Mouse (Mus musculus) C2C12 (cell line): ENCODE measurements at regions not wholly inside any gene's neighbourhood (a gene's known extent, or its start where the extent isn't known, plus 50 kb on each side); places are given as distances from the start of the nearest gene placed in this dataset.

Experiments used
- H3K27me3 ChIP-seq: one replicate; pipeline ENCODE4 v1.6.1; 2011; ENCODE audit not compliant: control insufficient read depth, insufficient read depth, insufficient read length
- H3K36me3 ChIP-seq: one replicate; pipeline ENCODE4 v1.6.1; 2011; ENCODE audit not compliant: control insufficient read depth, insufficient read depth
- H3K4me3 ChIP-seq: one replicate; pipeline ENCODE4 v1.5.1; 2011; ENCODE audit warnings: mild to moderate bottlenecking, control low read depth; ENCODE audit not compliant: poor library complexity, insufficient read depth, severe bottlenecking
- H3K79me2 ChIP-seq: one replicate; pipeline ENCODE4 v1.6.1; 2011; ENCODE audit not compliant: control insufficient read depth, insufficient read depth
- H3K79me3 ChIP-seq: one replicate; pipeline ENCODE4 v1.6.1; 2011; ENCODE audit warnings: low read depth, control low read depth
- H3ac ChIP-seq: one replicate; pipeline ENCODE3; 2011; ENCODE audit warnings: low read depth; ENCODE audit not compliant: control insufficient read depth, insufficient read length
- CEBPB ChIP-seq: IDR thresholded peaks from one replicate; pipeline ENCODE4 v1.6.1; 2011; ENCODE audit warnings: low read depth, mild to moderate bottlenecking, control low read depth, moderate library complexity
- CTCF ChIP-seq: IDR thresholded peaks from one replicate; pipeline ENCODE4 v1.5.1; 2011; ENCODE audit not compliant: control insufficient read depth, insufficient read depth, insufficient read length
- FOSL1 ChIP-seq: IDR thresholded peaks from one replicate; pipeline ENCODE4 v1.8.0; 2011; ENCODE audit warnings: mild to moderate bottlenecking, low read length; ENCODE audit not compliant: poor library complexity, insufficient read depth, severe bottlenecking
- MAX ChIP-seq: IDR thresholded peaks from one replicate; pipeline ENCODE4 v1.6.1; 2011; ENCODE audit warnings: mild to moderate bottlenecking, control low read depth
- MYOD1 ChIP-seq: IDR thresholded peaks from one replicate; pipeline ENCODE4 v1.6.1; 2011; ENCODE audit warnings: low read depth; ENCODE audit not compliant: control insufficient read depth, insufficient read length
- MYOG ChIP-seq: IDR thresholded peaks from one replicate; pipeline ENCODE4 v1.6.1; 2011; ENCODE audit not compliant: control insufficient read depth, insufficient read length; ENCODE audit errors: extremely low read depth
- USF1 ChIP-seq: IDR thresholded peaks from one replicate; pipeline ENCODE4 v1.6.1; 2011; ENCODE audit warnings: low read depth, mild to moderate bottlenecking, control low read depth, moderate library complexity

DNA sequence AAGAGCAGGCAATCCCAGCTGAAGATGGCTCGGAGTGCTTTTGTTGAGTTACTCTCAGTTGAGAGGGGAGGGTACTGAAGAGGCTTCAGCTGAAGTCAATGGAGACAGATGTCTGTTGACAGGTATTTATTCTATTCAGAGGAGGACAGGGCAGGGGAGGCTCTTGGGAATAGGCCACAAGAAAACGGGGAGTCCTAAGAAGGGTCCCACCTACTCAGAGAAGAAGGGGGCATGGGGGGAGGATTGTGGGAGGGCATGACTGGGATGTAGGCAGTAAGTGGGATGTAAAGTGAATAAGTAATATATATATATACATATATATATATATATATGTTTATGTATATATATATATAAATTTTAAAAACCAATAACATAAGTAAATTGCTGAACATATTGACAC lies 73.9 kb upstream of the Zdhhc17 start:
- Histone ChIP-seq H3K79me2 (no peaks in the 10 kb centered on the region), H3K79me3 (no peaks in the 10 kb centered on the region), H3ac (no peak overlapping the region), H3K27me3 (no peaks in the 10 kb centered on the region), H3K36me3 (no peaks in the 10 kb centered on the region), H3K4me3 (no peak overlapping the region)
- TF ChIP-seq CTCF = no peak
- no peak for TF ChIP-seq FOSL1
- TF ChIP-seq MYOD1 = no peak
- TF ChIP-seq MYOG = no peak
- no peak for TF ChIP-seq MAX
- no peak for TF ChIP-seq CEBPB
- no peak for TF ChIP-seq USF1

DNA sequence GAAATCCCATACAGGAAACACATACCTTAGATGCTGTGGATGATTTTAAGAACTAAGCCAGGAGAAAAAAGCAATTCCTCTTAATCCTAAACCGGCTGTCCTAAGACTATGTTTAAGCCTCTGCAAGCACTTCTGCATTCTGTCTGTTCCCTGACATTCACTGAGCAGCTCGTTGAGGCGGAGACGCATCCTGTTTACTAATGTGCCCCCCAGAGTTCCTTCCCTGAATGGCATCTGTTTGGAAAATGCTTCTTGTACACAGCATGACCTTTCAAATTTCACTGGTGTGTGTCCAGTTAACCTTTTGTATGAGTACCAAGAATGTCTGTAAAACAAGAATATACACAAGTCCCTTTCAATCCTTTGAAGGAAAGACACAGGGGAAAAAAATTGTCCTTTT lies 73.4 kb upstream of the Zdhhc17 start:
- TF ChIP-seq MYOG (no peak), CEBPB (no peak), CTCF (no peak), USF1 (no peak), FOSL1 (no peak), MAX (no peak), MYOD1 (no peak)
- Histone ChIP-seq H3K36me3 (no peaks in the 10 kb centered on the region), H3K4me3 (no peak overlapping the region), H3ac (no peak overlapping the region), H3K27me3 (no peaks in the 10 kb centered on the region), H3K79me3 (no peaks in the 10 kb centered on the region), H3K79me2 (no peaks in the 10 kb centered on the region)

DNA sequence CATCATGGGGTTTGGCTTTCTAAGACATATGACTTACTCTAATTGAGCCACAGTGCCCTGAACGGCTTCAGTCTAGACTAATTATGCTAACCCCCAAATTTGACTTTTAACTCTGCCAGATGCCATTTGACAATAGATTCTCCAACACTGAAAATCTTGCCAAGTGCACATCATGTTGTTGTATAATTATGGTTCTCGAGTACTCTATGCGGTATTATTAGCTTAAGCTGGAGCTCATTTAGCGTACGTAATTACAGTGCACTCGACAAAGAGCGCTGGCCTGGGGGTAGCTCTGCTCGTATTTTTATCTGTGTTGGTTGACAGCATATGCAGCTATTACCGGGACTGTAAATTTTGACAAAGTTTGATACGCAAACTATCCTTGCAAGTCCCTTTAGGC lies 70.4 kb upstream of the Zdhhc17 start:
- Histone ChIP-seq H3K27me3 (no peaks in the 10 kb centered on the region), H3K4me3 (no peak overlapping the region), H3K79me2 (no peaks in the 10 kb centered on the region), H3K36me3 (no peaks in the 10 kb centered on the region), H3K79me3 (no peaks in the 10 kb centered on the region), H3ac (no peak overlapping the region)
- no peak for TF ChIP-seq CEBPB
- no peak for TF ChIP-seq FOSL1
- TF ChIP-seq USF1 = no peak
- no peak for TF ChIP-seq MYOD1
- TF ChIP-seq CTCF = no peak
- TF ChIP-seq MYOG = no peak

DNA sequence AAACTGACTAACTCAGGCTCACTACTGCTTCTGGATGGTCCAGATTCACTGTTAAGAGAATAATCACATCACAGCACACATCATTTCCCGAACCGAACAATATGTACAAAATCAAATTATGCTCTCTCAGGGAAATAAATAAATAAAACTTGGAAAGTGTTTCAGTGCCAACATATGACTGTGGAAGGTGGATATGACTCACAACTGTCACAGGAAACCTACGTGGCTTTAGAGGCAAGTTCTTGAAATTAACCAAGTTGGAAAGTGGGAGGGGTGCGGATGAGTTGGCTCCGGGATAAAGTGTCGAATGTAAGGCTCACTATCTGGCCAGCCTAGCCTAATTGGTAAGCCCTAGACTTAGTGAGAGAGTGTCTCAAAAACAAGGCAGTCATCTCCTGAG lies 69.1 kb upstream of the Zdhhc17 start:
- H3K79me2 ChIP-seq = no peaks in the 10 kb centered on the region
- H3K27me3 ChIP-seq = no peaks in the 10 kb centered on the region
- H3K79me3 ChIP-seq = no peaks in the 10 kb centered on the region
- H3ac ChIP-seq = no peak overlapping the region
- H3K4me3 ChIP-seq = no peak overlapping the region
- no peak for TF ChIP-seq MYOD1
- no peak for TF ChIP-seq CEBPB
- TF ChIP-seq MAX = no peak
- no peak for TF ChIP-seq MYOG
- no peak for TF ChIP-seq USF1
- no peak for TF ChIP-seq FOSL1
- TF ChIP-seq CTCF = no peak
- H3K36me3 ChIP-seq = no peaks in the 10 kb centered on the region

DNA sequence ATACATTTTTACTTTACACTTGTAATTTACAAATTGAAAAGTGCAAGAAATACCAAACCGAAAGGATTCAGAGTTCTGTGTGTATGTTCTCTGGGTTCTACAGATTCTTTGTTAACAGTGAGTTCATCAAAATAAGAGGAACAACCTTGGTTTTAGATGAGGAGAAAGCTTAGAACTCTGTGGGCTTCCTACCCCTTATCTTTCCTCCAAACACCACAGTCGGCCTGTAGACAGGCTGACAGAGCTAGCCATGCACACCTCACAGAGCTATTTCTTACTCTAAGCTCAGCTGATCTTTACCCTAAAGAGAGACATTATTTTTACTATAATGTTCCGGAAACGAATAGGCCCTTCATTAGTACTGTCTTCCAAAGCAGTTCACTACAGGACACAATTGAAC lies 67.7 kb upstream of the Zdhhc17 start:
- H3K27me3 ChIP-seq = no peaks in the 10 kb centered on the region
- TF ChIP-seq MYOG = no peak
- TF ChIP-seq MYOD1 = no peak
- no peak for TF ChIP-seq USF1
- TF ChIP-seq MAX = no peak
- TF ChIP-seq CTCF = no peak
- TF ChIP-seq CEBPB = no peak
- TF ChIP-seq FOSL1 = no peak
- H3K79me2 ChIP-seq = no peaks in the 10 kb centered on the region
- H3ac ChIP-seq = no peak overlapping the region
- no peak overlapping the region for H3K4me3 ChIP-seq
- no peaks in the 10 kb centered on the region for H3K79me3 ChIP-seq
- H3K36me3 ChIP-seq = no peaks in the 10 kb centered on the region
